Mouse (Mus musculus) urinary bladder, postnatal 14 days (tissue): ENCODE results near the gene Syt6.

Experiments used
- DNase-seq: peaks from one replicate; pipeline ENCODE4 v3.0.0; 2021; ENCODE audit warnings: low spot score

Gene Syt6

DNA sequence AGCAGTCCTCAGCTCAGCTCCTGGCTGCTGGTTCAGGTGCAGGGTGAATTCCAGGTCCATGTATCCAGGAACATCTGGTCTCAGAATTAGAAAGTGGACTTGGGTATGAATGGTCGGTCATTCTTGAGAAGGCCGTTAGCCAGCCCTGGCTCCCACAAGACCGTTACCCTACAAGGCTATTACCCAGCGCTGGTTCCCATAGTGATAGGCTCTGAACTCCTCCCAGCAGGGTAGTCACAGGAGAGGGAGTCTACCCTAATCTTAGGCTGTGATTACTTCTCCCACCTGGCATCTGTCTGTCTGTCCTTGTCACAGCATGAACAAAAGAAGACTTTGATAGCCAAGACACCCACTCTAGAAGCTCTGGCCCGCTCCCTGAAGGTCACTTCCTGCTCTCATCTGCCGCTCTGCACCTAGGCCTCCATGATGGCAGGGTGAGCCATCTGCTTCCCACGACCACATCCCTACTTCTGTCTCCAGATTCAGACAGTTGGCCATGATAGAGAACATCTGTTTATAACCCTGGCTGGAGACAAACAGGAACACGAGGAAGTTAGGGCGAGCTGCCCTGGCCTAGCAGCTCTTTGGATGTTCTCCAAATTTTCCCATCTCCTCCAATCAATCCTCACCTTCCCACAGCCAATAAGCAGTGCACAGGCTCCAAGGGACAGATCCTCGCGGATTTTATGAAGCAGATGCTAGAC is 72.3 kb downstream of the Syt6 start:
- DNase-seq, result peak; percentile 3

DNA sequence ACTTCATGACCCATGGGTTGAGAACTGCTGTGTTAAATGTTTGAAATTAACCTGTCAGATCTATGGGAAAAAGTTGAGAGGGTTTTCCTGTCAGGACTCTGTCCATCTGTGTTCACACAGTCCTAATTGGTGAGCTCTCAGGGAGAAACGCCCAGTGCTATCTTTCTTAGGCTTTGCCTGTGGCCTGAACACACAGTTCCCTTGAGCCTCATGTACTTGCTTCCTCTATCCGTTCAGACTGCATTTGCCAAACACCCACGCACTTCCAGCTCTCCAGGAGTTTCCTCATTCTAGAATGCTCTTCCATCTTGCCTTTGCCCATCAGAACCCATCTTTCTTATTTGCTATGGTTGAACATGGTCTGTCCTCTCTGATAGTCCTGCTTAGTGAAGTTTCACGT is 73.5 kb downstream of the Syt6 start:
- no peak for DNase-seq

DNA sequence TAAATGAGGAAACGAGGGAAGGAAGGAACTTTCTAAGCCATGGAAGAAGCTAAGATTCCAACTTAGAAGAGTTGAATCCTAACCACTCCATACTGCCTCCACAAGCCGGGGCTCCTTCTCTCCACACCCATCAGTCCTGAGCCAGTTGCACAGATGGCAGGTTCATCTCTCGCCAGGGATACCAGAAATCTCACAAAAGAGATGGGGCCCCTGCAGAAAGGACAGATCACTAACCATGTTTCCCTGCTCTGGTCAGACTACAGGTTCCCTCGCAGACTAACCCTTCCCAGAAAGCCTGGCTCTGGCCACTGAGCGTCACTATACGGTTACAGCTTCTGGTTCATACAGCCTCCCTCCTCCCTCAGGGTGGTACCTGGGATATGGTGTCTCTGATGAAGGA is 74.7 kb downstream of the Syt6 start:
- DNase-seq, result no peak

DNA sequence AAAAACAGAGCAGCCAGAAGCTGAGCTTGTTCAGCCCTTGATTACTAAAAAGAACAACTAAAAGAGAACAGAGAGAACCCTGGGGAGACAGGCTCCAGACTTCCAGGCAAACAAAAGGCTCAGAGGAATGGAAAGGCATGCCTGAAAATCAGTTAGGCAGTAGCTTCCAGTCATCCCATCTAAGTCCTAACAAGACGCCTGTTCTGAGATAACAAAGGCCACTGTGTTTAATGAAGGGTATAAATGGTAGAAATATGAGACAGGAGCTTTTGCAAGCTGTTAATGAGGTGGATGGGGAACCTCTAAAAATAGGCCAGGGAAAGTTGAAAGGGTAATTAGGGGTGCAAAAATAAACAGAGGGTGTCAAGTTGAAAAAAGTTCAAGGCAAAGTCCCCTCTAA is 75.4 kb downstream of the Syt6 start:
- DNase-seq, result no peak

DNA sequence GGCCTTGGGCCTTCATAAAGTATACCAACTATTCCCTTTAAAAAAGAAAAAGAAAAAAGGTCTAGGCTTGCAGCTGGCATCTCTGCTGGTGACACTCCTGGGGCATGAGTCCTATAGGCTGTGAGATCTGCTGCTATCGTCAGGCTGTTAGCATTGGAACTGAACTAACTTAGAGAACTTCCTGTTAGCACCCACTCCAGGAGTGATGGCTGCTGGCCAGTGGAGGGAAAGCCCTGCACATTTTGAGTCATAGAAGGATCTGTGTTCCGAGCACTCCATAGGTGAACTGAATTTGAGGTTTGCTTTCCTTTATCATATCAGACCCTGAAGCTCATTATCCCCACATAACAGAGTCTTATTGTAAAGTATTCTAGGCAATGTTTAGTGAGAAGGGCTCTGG is 85.0 kb downstream of the Syt6 start:
- DNase-seq, result no peak

DNA sequence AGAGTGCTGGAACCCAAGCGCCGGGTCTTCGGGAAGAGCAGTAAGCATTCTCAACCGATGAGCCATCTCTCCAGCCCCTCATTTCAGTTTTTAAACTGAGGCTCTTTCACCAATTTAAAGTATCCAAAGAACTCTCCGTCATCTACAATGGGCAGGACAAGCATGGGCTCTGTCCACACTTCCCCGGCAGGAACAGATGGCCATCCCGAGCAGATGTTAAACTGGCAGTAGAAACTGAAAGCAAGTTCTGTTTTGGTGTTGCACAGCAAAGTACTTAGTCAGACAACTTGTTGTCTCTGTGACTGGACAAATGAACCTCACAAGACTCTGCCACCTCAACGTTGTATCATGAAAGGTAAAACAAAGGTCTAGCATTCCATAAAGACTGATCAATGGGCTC is 86.7 kb downstream of the Syt6 start:
- DNase-seq, result no peak

DNA sequence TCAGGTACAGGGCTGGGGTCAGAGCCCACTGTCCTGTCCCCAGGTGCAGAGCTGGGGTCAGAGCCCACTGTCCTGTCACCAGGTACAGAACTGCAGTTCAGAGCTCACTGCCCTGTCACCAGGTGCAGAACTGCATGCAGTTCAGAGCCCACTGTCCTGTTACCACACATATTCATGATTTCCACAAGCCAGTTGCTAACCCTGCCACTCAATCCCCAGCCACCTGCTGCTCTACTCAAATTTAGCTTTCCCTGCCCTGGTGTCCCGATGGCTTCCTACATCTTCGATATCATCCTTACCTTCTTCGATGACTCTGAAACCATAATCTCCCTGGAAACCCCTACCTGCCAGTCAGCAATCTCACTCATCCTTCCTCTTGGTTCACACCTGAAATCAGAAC is 88.4 kb downstream of the Syt6 start:
- no peak for DNase-seq

DNA sequence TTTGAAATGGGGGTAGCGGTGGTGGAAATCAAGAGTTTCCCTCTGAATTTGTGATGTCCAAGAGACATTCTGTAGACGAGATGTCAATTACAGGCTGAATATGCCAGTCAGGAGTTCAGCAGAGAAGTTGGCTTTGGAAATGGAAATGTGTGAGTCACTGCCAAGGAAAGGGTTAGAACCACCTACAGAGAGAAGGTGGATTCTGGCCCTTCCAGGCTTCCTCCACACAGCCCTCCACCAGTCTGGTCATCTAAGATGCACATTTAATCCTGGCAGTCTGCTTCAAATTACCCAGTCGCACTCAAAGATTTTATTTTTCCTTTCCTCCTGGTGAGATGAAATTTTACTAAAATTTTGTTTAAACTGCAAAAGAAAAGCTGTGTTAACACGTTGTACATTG is 97.1 kb downstream of the Syt6 start:
- no peak for DNase-seq

DNA sequence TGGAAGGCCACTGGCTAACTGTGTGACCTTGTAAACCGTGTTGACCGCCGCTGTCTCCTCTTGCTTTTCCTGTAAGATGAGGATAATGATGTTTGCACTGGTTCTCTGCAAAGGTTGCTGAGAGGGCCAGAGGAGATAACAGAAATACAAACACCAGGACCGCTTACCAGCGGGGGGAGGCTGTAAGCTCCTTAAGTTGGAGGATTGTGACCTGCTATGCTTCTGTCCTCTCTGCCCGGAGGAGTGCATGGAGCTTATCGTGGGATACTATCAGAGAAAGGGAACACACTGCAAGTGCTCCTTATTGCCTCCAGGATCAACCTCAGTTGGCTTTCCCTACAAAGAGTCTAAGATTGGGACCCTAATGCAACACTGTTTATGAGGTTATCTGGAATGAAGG is 97.7 kb downstream of the Syt6 start:
- no peak for DNase-seq

DNA sequence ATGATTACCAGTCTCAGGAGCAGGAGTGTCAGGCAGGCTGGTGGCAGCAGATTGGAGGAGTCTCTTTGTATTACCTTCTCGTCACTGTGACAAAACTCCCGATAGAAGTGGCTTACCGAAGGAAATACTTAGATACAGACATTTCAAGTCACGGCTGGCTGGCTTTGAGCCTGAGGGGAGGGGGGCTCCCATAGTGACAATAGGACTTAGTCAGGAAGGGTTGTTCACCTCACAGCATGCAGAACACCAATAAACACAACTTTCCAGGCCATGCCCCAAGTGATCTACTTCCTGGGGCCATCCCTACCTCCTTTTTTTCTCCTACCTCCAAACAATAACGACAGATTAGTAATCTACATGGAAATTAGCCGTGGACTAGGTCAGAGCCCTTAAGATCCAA is 103.8 kb downstream of the Syt6 start:
- DNase-seq, result no peak

DNA sequence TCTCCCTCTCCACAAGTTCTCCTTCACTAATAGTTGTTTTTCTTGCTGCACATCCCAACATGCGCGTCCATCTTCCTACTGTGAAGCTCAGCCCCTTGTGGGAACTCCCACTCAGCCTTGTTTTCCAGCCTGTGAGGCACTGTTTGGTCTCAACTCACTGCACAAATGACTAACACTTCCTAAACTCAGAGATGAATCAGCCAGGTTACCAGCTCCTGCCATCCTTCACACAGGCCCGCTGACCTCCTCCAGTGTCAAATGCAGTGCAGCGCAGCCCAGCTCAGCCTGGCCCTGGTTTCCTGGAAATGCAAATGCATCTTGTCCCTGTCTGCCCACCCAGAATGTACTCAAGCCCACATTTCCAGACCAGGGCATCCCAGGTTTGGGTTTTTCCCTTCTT is 107.4 kb downstream of the Syt6 start:
- no peak for DNase-seq

DNA sequence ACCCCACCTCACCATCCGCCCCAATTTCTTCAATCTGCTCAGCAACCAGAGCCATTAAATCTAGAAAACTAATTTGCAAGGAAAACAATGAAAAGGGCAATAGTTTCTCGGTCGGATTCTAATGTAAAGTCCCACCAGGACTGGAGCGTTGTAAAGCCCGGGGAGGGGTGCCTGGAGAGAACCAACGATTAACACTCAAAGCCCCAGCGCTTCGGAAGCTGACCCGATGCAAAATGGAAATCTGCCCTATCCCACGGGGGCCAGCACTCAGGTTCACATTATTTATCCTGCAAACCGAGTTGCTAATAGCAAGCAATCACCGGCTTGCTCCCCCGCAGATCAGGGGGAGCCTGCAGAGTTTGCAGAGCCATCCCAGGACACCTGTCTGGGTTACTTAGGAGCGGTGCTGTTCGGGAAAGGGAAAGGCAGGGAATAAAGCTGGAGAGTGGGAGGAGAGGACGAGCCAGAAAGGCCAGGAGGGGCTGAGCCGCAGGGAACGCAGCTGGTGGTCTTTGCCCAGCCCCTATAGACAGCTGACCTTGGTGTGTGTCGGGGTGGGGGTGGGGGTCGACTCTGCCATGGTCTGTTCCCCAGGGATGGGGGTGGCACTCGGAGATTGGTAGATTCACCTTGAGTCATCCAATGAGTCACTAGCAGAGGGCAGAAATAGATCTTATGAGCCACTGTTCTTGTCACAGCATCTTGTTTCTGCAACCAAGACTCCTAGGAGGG is 108.4 kb downstream of the Syt6 start:
- DNase-seq, result no peak

DNA sequence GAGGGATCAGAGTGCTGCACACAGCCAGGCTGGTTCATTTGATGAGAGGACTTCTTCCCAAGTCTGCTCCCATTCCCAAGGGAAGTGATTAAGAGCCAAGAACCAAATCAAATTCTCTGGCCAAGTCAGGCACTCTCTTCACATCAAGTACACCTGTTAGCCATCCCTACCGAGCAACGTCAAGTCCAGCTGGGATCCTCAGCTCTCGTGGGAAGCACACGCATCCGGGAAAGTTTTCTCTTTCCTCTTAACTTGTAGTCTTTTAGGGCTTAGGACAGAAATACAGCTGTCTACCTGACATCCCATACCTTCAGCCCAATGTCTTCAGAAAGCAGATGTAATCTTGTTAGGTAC is 108.9 kb downstream of the Syt6 start:
- DNase-seq, result no peak

DNA sequence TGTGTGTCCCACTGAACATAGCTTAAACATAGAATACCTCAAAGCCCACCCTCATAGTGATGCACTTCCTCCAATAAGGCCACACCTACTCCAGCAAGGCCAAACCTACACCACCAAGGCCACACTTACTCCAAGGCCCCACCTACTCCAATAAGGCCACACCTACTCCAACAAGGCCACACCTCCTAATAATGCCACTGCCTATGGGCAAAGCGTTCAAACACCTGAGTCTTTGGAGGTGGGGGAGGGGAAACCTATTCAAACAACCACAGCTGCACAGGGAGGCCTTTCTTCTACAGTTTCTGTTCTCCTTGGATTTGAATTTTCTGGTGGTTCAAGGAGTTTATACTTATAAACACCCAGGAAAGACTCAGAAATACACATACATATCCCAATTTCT is 114.0 kb downstream of the Syt6 start:
- DNase-seq, result no peak

DNA sequence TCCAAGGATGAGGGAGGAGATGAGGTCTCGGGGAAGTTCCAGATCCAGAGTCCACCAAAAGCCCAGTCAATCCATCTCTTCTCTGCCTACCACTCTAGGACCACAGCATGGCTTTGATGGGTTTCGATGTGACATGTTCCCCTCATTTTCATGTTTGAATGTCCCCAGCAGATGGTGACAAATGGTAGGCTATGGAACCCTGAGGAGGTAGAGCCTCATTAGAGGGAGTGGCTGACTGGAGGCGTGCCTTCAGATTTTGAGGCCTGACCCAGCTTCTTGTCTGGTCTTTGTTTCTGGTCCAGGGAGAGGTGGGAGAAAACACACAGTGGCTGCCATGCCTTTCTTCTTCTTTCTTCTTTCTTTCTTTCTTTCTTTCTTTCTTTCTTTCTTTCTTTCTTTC is 115.5 kb downstream of the Syt6 start:
- no peak for DNase-seq
